Mouse (Mus musculus) CH12.LX (cell line): Measurements from ENCODE around the gene Cacna1a. TPM values are rescaled to one million over a fixed set of nuclear protein-coding genes. Genes with fewer than 3 reads are reported as not detected.

Experiments
- DNase-seq: peaks from one replicate; pipeline ENCODE4 v3.0.0-alpha.2; 2013; ENCODE audit errors: extremely low read depth
- H3K27ac ChIP-seq: 2 replicates; pipeline ENCODE4 v1.5.1; 2012; ENCODE audit warnings: low read depth, mild to moderate bottlenecking, control low read depth, moderate library complexity; ENCODE audit not compliant: insufficient read depth
- H3K27me3 ChIP-seq: replicated peaks from 2 replicates; pipeline ENCODE3; 2012; ENCODE audit warnings: inconsistent platforms
- H3K36me3 ChIP-seq, 2 experiments: replicated peaks in 1 of 2; 2 replicates each; pipeline versions ENCODE3 to v1.6.1; 2012; ENCODE audit warnings: inconsistent platforms in 1 of 2, low read length in 1 of 2, mild to moderate bottlenecking in 1 of 2, mixed read lengths in 1 of 2, moderate library complexity in 1 of 2; ENCODE audit not compliant: control insufficient read depth in 1 of 2, insufficient read depth in 1 of 2
- H3K4me1 ChIP-seq, 2 experiments: 2 replicates each; pipeline ENCODE4 v1.6.1; 2012; ENCODE audit warnings: inconsistent platforms in 1 of 2, moderate library complexity in 1 of 2; ENCODE audit not compliant: insufficient read depth in 2 of 2, control insufficient read depth in 1 of 2
- H3K4me2 ChIP-seq: 2 replicates; pipeline ENCODE4 v1.6.1; 2012; ENCODE audit warnings: low read depth, mild to moderate bottlenecking, control low read depth; ENCODE audit not compliant: poor library complexity, insufficient read depth, severe bottlenecking
- H3K4me3 ChIP-seq, 3 experiments: fragments of 150-350 bp in 1 of 3; sonication (generic) in 1 of 3; replicated peaks in 1 of 3; 2 replicates each; pipeline versions ENCODE3 to v1.5.1; 2011 to 2012; ENCODE audit warnings: low read depth in 2 of 3, low read length in 2 of 3, mild to moderate bottlenecking in 2 of 3, moderate library complexity in 2 of 3, control low read depth in 1 of 3, improper control_type of control experiment in 1 of 3, inconsistent platforms in 1 of 3, mixed read lengths in 1 of 3; ENCODE audit not compliant: poor library complexity in 1 of 3
- H3K79me2 ChIP-seq: replicated peaks from 2 replicates; pipeline ENCODE4 v1.6.1; 2012; ENCODE audit warnings: mild to moderate bottlenecking, moderate library complexity; ENCODE audit not compliant: control insufficient read depth, poor library complexity, insufficient read depth, severe bottlenecking; ENCODE audit errors: extremely low read depth
- H3K9ac ChIP-seq: 2 replicates; pipeline ENCODE4 v1.6.1; 2012; ENCODE audit warnings: low read depth, mild to moderate bottlenecking, control low read depth, moderate library complexity; ENCODE audit not compliant: insufficient read depth
- H3K9me3 ChIP-seq: replicated peaks from 2 replicates; pipeline ENCODE3; 2012; ENCODE audit warnings: low read length, inconsistent platforms, mixed read lengths
- BHLHE40 ChIP-seq: IDR thresholded peaks from 2 replicates; pipeline ENCODE4 v1.6.1; 2011; ENCODE audit warnings: mild to moderate bottlenecking, low read depth, low read length, improper control_type of control experiment
- CHD1 ChIP-seq: IDR thresholded peaks from 2 replicates; pipeline ENCODE4 v1.6.1; 2012; ENCODE audit warnings: low read depth, low read length, improper control_type of control experiment, inconsistent platforms
- CTCF ChIP-seq, 2 experiments: IDR thresholded peaks in 1 of 2; conservative IDR thresholded peaks in 1 of 2; 2 replicates each; pipeline ENCODE4 v1.5.1; 2011 to 2012; ENCODE audit warnings: low read depth in 2 of 2, low read length in 2 of 2, improper control_type of control experiment in 1 of 2, inconsistent platforms in 1 of 2, mild to moderate bottlenecking in 1 of 2, moderate library complexity in 1 of 2
- E2F4 ChIP-seq: IDR thresholded peaks from 2 replicates; pipeline ENCODE4 v1.6.1; 2011; ENCODE audit warnings: low read depth, low read length, improper control_type of control experiment; ENCODE audit not compliant: insufficient replicate concordance
- KAT2A ChIP-seq: IDR thresholded peaks from 2 replicates; pipeline ENCODE4 v1.6.1; 2012; ENCODE audit warnings: low read length, improper control_type of control experiment, inconsistent platforms; ENCODE audit not compliant: insufficient replicate concordance
- MEF2A ChIP-seq: IDR thresholded peaks from 2 replicates; pipeline ENCODE4 v1.6.1; 2014; ENCODE audit warnings: low read depth, mild to moderate bottlenecking, inconsistent platforms, low read length, improper control_type of control experiment, borderline replicate concordance
- MYC ChIP-seq: IDR thresholded peaks from 2 replicates; pipeline ENCODE4 v1.6.1; 2011; ENCODE audit warnings: low read depth, mild to moderate bottlenecking, improper control_type of control experiment, low read length
- NRF1 ChIP-seq: IDR thresholded peaks from 2 replicates; pipeline ENCODE4 v1.6.1; 2014; ENCODE audit warnings: low read depth, mild to moderate bottlenecking, inconsistent platforms, low read length, improper control_type of control experiment, moderate library complexity
- POLR2A ChIP-seq: IDR thresholded peaks from 2 replicates; pipeline ENCODE4 v1.6.1; 2011; ENCODE audit warnings: low read depth, mild to moderate bottlenecking, improper control_type of control experiment, low read length
- RAD21 ChIP-seq: IDR thresholded peaks from 2 replicates; pipeline ENCODE4 v1.6.1; 2011; ENCODE audit warnings: low read depth, mild to moderate bottlenecking, low read length, improper control_type of control experiment, moderate library complexity
- SIN3A ChIP-seq: IDR thresholded peaks from 2 replicates; pipeline ENCODE4 v1.6.1; 2012; ENCODE audit warnings: low read length, improper control_type of control experiment, inconsistent platforms
- SMC3 ChIP-seq: IDR thresholded peaks from 2 replicates; pipeline ENCODE4 v1.6.1; 2011; ENCODE audit warnings: low read depth, low read length, improper control_type of control experiment
- TBP ChIP-seq: conservative IDR thresholded peaks from 2 replicates; pipeline ENCODE4 v1.6.1; 2011; ENCODE audit warnings: low read depth, low read length, improper control_type of control experiment
- TCF12 ChIP-seq: IDR thresholded peaks from 2 replicates; pipeline ENCODE4 v1.6.1; 2014; ENCODE audit warnings: low read depth, mild to moderate bottlenecking, inconsistent platforms, low read length, improper control_type of control experiment
- UBTF ChIP-seq: IDR thresholded peaks from 2 replicates; pipeline ENCODE4 v1.6.1; 2012; ENCODE audit warnings: low read depth, mild to moderate bottlenecking, inconsistent platforms, low read length, improper control_type of control experiment, moderate library complexity
- USF1 ChIP-seq: IDR thresholded peaks from 2 replicates; pipeline ENCODE4 v1.6.1; 2014; ENCODE audit warnings: low read depth, mild to moderate bottlenecking, inconsistent platforms, low read length, improper control_type of control experiment
- USF2 ChIP-seq: conservative IDR thresholded peaks from 2 replicates; pipeline ENCODE4 v1.6.1; 2011; ENCODE audit warnings: low read depth, low read length, improper control_type of control experiment
- ZKSCAN1 ChIP-seq: IDR thresholded peaks from 2 replicates; pipeline ENCODE4 v1.6.1; 2012; ENCODE audit warnings: low read depth, inconsistent platforms, low read length, improper control_type of control experiment, borderline replicate concordance
- ZMIZ1 ChIP-seq: IDR thresholded peaks from 2 replicates; pipeline ENCODE4 v1.6.1; 2012; ENCODE audit warnings: low read depth, mild to moderate bottlenecking, inconsistent platforms, low read length, improper control_type of control experiment
- ZNF384 ChIP-seq: IDR thresholded peaks from 2 replicates; pipeline ENCODE4 v1.6.1; 2012; ENCODE audit warnings: low read depth, low read length, improper control_type of control experiment, inconsistent platforms
- dilution Hi-C: fragments of 300-500 bp; cut with MboI; formaldehyde crosslinking; loops from 2 replicates; pipeline ENCODE4 v1.14.3; 2020; ENCODE audit warnings: low sequenced_read_pairs; ENCODE audit not compliant: extremely low pct_unique_long_range_greater_than_20kb, extremely low pct_ligation_motif_present
- in situ Hi-C: fragments of 300-500 bp; cut with MboI; formaldehyde crosslinking; loops from 3 replicates; pipeline ENCODE4 v1.14.3; 2019; ENCODE audit warnings: low sequenced_read_pairs, low pct_ligation_motif_present, low pct_unique_long_range_greater_than_20kb, mixed read lengths
- polyA plus RNA-seq: library from polyadenylated mRNA; unstranded; fragments of >175 nt; gene quantifications from 2 replicates; pipeline ENCODE4 v1.2.1, GENCODE M21; 2012; ENCODE audit warnings: low read depth; ENCODE audit not compliant: insufficient read length
- total RNA-seq, 2 experiments: library from RNA; depleted of rRNA; stranded (reverse); fragments of 300-350 nt in 1 of 2; fragments of >200 nt in 1 of 2; gene quantifications; 2 replicates each; pipeline ENCODE4 v1.2.3; 2012 to 2014

Gene Cacna1a
- total and polyA plus RNA-seq, 3 experiments: 2.6 to 9.4 (median 6.9) TPM

DNA sequence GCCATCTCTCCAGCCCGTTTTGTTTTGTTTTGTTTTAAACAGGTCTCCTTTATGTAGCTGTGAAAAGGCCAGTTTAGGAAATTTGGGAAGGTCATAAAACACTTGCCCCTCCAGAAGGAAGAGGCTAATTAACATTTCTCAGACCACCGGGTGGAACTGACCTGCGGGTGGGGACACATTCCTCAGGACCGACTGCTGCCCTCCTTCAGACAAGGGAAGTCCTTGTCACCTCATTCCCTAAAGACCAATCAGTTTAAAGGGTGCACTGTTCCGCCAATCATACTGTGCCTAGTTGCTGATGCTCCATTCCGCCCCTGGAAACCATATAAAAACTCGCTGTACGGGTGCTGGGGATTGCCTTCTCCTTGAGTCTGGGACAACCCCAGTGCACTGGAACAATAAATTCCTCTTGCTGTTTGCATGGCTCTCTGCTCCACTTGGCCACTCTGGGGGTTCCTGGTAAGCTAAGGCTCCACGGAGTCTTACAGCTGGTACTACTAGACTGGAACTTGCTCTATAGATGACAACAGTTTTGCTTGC lies 264.9 kb downstream of the Cacna1a start:
- dilution Hi-C loops: no loop called here
- no peak overlapping the region for H3K9ac ChIP-seq
- H3K9me3 ChIP-seq: no peaks in the 10 kb centered on the region
- H3K36me3 ChIP-seq: no peaks in the 10 kb centered on the region
- in situ Hi-C loops: no loop called here
- H3K79me2 ChIP-seq: no peaks in the 10 kb centered on the region
- H3K4me3 ChIP-seq: no peak overlapping the region
- no peaks in the 10 kb centered on the region for H3K27me3 ChIP-seq
- H3K4me1 ChIP-seq: peaks cover 10 to 26% of the 10 kb centered on the region in 2 experiments
- TF ChIP-seq NRF1 (no peak), ZNF384 (no peak), MYC (no peak), CTCF (conservative IDR thresholded peaks at IDR 0.05 in 1 of 2, IDR thresholded peaks at IDR 0.05 in 1 of 2; ENCODE audit: low read depth in 2 of 2, low read length in 2 of 2) (no peak), SIN3A (no peak), UBTF (no peak)
- TF ChIP-seq, all 38 proteins: peak for 0
- no peak for DNase-seq
- Histone ChIP-seq H3K4me2 (no peak overlapping the region), H3K27ac (no peak overlapping the region)

GRCm38 (mm10) chr8:84654597-84654996 lies 266.4 kb downstream of the Cacna1a start:
- dilution Hi-C loops (no loop called here), in situ Hi-C loops (no loop called here)
- Histone ChIP-seq H3K4me2 (no peak overlapping the region), H3K4me3 (no peak overlapping the region), H3K9me3 (no peaks in the 10 kb centered on the region), H3K4me1 (peaks cover 10 to 33% of the 10 kb centered on the region in 2 experiments), H3K9ac (no peak overlapping the region), H3K79me2 (no peaks in the 10 kb centered on the region), H3K36me3 (no peaks in the 10 kb centered on the region), H3K27ac (no peak overlapping the region), H3K27me3 (no peaks in the 10 kb centered on the region)
- TF ChIP-seq CTCF (conservative IDR thresholded peaks at IDR 0.05 in 1 of 2, IDR thresholded peaks at IDR 0.05 in 1 of 2; ENCODE audit: low read depth in 2 of 2, low read length in 2 of 2) (peak in 1 of 2 experiments; percentile 59; a peak in 2 of 4 replicates), BHLHE40 (no peak), SMC3 (peak; percentile 38), RAD21 (peak; percentile 22)
- DNase-seq: no peak

GRCm38 (mm10) chr8:84655336-84656190 lies 267.3 kb downstream of the Cacna1a start:
- Histone ChIP-seq H3K27ac (no peak overlapping the region), H3K4me3 (no peak overlapping the region), H3K9me3 (no peaks in the 10 kb centered on the region), H3K4me2 (no peak overlapping the region), H3K27me3 (no peaks in the 10 kb centered on the region), H3K9ac (no peak overlapping the region), H3K79me2 (peaks cover 4% of the 10 kb centered on the region), H3K36me3 (no peaks in the 10 kb centered on the region), H3K4me1 (peaks cover 10 to 36% of the 10 kb centered on the region in 2 experiments)
- no peak for DNase-seq
- in situ Hi-C loops: no loop called here
- TF ChIP-seq POLR2A (no peak), MYC (no peak), KAT2A (no peak), RAD21 (no peak), TBP (no peak), USF1 (no peak), ZKSCAN1 (no peak), CHD1 (no peak), ZNF384 (no peak), TCF12 (no peak), SMC3 (no peak), UBTF (no peak), E2F4 (no peak), ZMIZ1 (no peak), SIN3A (no peak), MEF2A (no peak), USF2 (no peak), NRF1 (no peak)
- dilution Hi-C loops: no loop called here
